Mouse (Mus musculus) heart, adult 2 months (tissue): Measurements from ENCODE around the gene Trmt1l.

Experiments
- CTCF ChIP-seq: fragments of 200-600 bp; IDR thresholded peaks from 2 replicates; pipeline ENCODE4 v1.8.1; 2022; ENCODE audit warnings: antibody characterized with exemption, mild to moderate bottlenecking, moderate library complexity
- EP300 ChIP-seq: fragments of 200-500 bp; IDR thresholded peaks from 2 replicates; pipeline ENCODE4 v1.6.1; 2011; ENCODE audit warnings: low read depth, low read length, control low read depth; ENCODE audit not compliant: insufficient read depth
- POLR2A ChIP-seq: fragments of 200-500 bp; IDR thresholded peaks from 2 replicates; pipeline ENCODE4 v1.6.1; 2011; ENCODE audit warnings: mild to moderate bottlenecking, low read depth, low read length, control low read depth; ENCODE audit not compliant: insufficient read depth

DNA sequence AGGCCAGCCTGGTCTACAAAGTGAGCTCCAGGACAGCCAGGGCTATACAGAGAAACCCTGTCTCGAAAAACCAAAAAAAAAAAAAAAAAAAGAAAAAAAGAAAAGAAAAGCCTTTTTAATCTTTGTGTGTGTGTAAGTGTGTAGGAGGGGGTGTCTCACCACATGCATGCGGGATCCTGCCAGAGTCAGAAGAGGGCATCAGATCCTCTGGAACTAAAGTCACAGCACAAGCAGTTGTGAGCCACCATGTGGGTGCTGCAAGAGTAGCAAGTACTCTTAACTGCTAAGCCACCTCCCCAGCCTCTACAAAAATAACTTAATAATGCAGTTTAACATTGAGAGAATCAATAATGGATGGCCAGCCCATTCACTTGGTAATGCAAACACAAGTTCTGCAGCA, 22.5 kb downstream of the Trmt1l start:
- 0 out of 2 replicates have a peak, but pooled peaks have one; percentile 8 for TF ChIP-seq CTCF
- no peak for TF ChIP-seq POLR2A
- no peak for TF ChIP-seq EP300
